Mouse (Mus musculus) retina, postnatal 7 days (tissue): ENCODE measurements at regions not wholly inside any gene's neighbourhood (a gene's known extent, or its start where the extent isn't known, plus 50 kb on each side); places are given as distances from the start of the nearest gene placed in this dataset.

ENCODE experiments used
- DNase-seq: peaks from one replicate; pipeline ENCODE4 v3.0.0-alpha.2; 2012; ENCODE audit warnings: low read depth, low spot score

GRCm38 (mm10) chr13:102132154-102132553 lies 364.1 kb upstream of the Pik3r1 start:
- DNase-seq = no peak

- DNase-seq = no peak
Measured at GRCm38 (mm10) chr13:102132696-102133095, 364.7 kb upstream of the Pik3r1 start.

GRCm38 (mm10) chr13:102135210-102135609 lies 367.2 kb upstream of the Pik3r1 start:
- DNase-seq = no peak

- DNase-seq = no peak
Measured at GRCm38 (mm10) chr13:102142986-102143385, 375.0 kb upstream of the Pik3r1 start.

GRCm38 (mm10) chr13:102143848-102144247 lies 375.8 kb upstream of the Pik3r1 start:
- DNase-seq = no peak

GRCm38 (mm10) chr13:102148039-102148438 lies 380.0 kb upstream of the Pik3r1 start:
- no peak for DNase-seq

- no peak for DNase-seq
Measured at GRCm38 (mm10) chr13:102153785-102154608, 386.0 kb upstream of the Pik3r1 start.

- DNase-seq = no peak
Measured at GRCm38 (mm10) chr13:102154609-102154899, 386.5 kb upstream of the Pik3r1 start.

- no peak for DNase-seq
Measured at GRCm38 (mm10) chr13:102157369-102158130, 389.5 kb upstream of the Pik3r1 start.

GRCm38 (mm10) chr13:102173382-102174234 lies 405.6 kb upstream of the Pik3r1 start:
- DNase-seq = no peak

GRCm38 (mm10) chr13:102174431-102174830 lies 406.4 kb upstream of the Pik3r1 start:
- no peak for DNase-seq

GRCm38 (mm10) chr13:102174896-102175295 lies 406.9 kb upstream of the Pik3r1 start:
- no peak for DNase-seq

GRCm38 (mm10) chr13:102175406-102175805 lies 407.4 kb upstream of the Pik3r1 start:
- DNase-seq = no peak

GRCm38 (mm10) chr13:102176456-102176855 lies 408.4 kb upstream of the Pik3r1 start:
- no peak for DNase-seq

GRCm38 (mm10) chr13:102194716-102195115 lies 426.7 kb upstream of the Pik3r1 start:
- DNase-seq = no peak

GRCm38 (mm10) chr13:102202301-102202700 lies 434.3 kb upstream of the Pik3r1 start:
- DNase-seq = no peak

GRCm38 (mm10) chr13:102218486-102218885 lies 450.5 kb upstream of the Pik3r1 start:
- DNase-seq = no peak

- no peak for DNase-seq
Measured at GRCm38 (mm10) chr13:102231048-102231447, 462.3 kb upstream of the Cd180 start.

GRCm38 (mm10) chr13:102232291-102232936 lies 460.9 kb upstream of the Cd180 start:
- no peak for DNase-seq

GRCm38 (mm10) chr13:102250884-102251283 lies 442.5 kb upstream of the Cd180 start:
- DNase-seq = no peak

GRCm38 (mm10) chr13:102251709-102252108 lies 441.6 kb upstream of the Cd180 start:
- no peak for DNase-seq
